Mouse (Mus musculus): ENCODE data around the gene Thnsl2.

- TF ChIP-seq POLR2A (IDR thresholded peaks at IDR 0.05; ENCODE audit: extremely low read depth, insufficient read depth, low read length), result no peak
- TF ChIP-seq CTCF (IDR thresholded peaks at IDR 0.05; ENCODE audit: low read depth, low read length), result peak; percentile 54
Measured at GRCm38 (mm10) chr6:71166551-71167169, 22.4 kb upstream of the Thnsl2 start.

Measured in liver, adult 2 months (tissue).